Mouse (Mus musculus) brain, embryonic 14.5 days (tissue): ENCODE data around the gene Lgi4.

Experiments used
- CTCF ChIP-seq: fragments of 200-500 bp; IDR thresholded peaks from 2 replicates; pipeline ENCODE4 v1.5.1; 2012; ENCODE audit warnings: inconsistent platforms, mild to moderate bottlenecking, moderate library complexity, borderline replicate concordance; ENCODE audit not compliant: insufficient read depth, insufficient read length; ENCODE audit errors: extremely low read depth
- POLR2A ChIP-seq: fragments of 200-500 bp; IDR thresholded peaks from 2 replicates; pipeline ENCODE4 v1.6.1; 2012; ENCODE audit warnings: mild to moderate bottlenecking, inconsistent platforms, borderline replicate concordance; ENCODE audit not compliant: poor library complexity, insufficient read depth, insufficient read length, severe bottlenecking; ENCODE audit errors: extremely low read depth

- TF ChIP-seq CTCF (no peak), POLR2A (no peak)
Measured at GRCm38 (mm10) chr7:31036917-31037316, 22.2 kb upstream of the Lgi4 start.
